Mouse (Mus musculus) heart, adult 2 months (tissue): Measurements from ENCODE around the gene Ak4.

Experiments used
- CTCF ChIP-seq: fragments of 200-600 bp; IDR thresholded peaks from 2 replicates; pipeline ENCODE4 v1.8.1; 2022; ENCODE audit warnings: antibody characterized with exemption, mild to moderate bottlenecking, moderate library complexity
- POLR2A ChIP-seq: fragments of 200-500 bp; IDR thresholded peaks from 2 replicates; pipeline ENCODE4 v1.6.1; 2011; ENCODE audit warnings: mild to moderate bottlenecking, low read depth, low read length, control low read depth; ENCODE audit not compliant: insufficient read depth

GRCm38 (mm10) chr4:101504470-101505007 is 85.5 kb downstream of the Ak4 start:
- TF ChIP-seq CTCF (no peak), POLR2A (no peak)
